Mouse (Mus musculus) kidney, postnatal 25 days (tissue): Measurements from ENCODE around the gene Gm7980.
"Not testable (repeated sequence)": the region's sequence is repeated elsewhere in the genome, so short reads cannot be mapped to it uniquely, and the experiment has no call there.

Source experiments
- DNase-seq, 2 experiments: peaks; one replicate each; pipeline ENCODE4 v3.0.0; 2021; ENCODE audit warnings: mixed read lengths in 2 of 2

The Gm7980 gene

DNA sequence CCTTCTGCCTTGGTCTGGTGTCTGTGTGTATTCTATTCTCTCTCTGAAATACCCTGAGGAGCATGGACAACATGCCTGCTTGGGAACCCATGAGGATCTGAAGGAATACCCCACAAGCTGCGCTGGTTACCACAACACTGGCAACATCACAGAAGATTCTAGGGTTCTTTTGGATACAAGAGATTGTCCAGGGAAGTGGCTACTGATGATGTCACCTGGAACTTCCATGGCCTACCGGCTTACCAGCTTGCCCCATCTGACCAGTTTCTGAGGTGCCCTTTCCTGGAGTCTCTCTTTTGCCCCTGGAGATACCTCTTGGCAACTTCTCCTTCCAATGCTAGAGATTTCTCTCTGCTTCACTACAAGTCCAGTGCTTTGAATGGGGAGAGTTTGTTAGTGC lies at the start of gene Gm7980:
Gm7980 (minus strand) TSS at position 101 of the 400 bp plus-strand sequence.
- not testable (repeated sequence) for DNase-seq

DNA sequence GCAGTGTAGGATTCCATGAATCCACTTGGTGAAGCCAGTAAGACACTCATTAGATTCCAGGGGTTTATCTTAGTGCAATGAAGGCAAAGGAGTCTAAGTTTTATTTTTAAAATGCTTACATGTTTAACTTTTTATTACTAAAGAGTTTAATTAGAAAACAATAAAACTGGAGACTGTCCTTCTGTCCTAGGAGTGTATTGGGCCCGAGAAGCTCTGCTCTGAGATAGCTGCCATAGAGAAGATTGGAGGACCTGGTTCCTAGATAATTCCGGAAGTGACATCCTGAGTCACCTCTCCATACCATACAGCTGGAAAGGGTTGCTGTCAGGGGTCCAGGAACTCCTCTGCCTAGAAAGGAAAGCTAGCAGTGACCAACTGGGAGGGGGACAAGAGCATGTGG lies 36.6 kb upstream of the Gm7980 start, which contains the start of gene 1700024B05Rik:
1700024B05Rik (plus strand) TSS at position 301 of the 400 bp plus-strand sequence.
- DNase-seq, result not testable (repeated sequence)

DNA sequence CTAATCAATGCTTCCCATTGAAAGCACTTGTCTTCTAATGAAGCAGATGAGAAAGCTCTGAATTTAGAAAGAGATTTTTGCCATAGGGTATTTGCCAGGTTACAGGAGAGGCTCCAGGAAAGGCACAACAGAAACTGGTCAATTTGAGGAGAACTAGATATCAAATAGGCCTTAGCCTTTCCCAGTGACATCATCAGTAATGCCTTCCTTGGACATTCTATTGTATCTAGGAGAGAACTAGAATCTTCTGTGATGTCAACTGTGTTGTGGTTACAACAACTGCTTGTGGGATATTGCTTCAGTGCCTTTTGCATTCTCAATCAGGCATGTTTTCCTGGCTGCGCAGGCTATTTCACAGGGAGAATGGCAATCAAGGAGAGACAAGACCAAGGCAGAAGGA lies 17.6 kb upstream of the Gm7980 start, which contains the start of gene 1700049E17Rik1:
1700049E17Rik1 (plus strand) TSS at position 301 of the 400 bp plus-strand sequence.
- DNase-seq, result not testable (repeated sequence)
